Mouse (Mus musculus) myocyte (in vitro differentiated cells): Measurements from ENCODE around the gene Eppin. TPM values are rescaled to one million over a fixed set of nuclear protein-coding genes. Genes with fewer than 3 reads are reported as not detected.

Experiments used
- H3K27me3 ChIP-seq: one replicate; pipeline ENCODE4 v1.6.1; 2011; ENCODE audit not compliant: control insufficient read depth, insufficient read depth, insufficient read length
- H3K36me3 ChIP-seq: one replicate; pipeline ENCODE4 v1.6.1; 2011; ENCODE audit not compliant: control insufficient read depth, insufficient read depth
- H3K4me2 ChIP-seq: one replicate; pipeline ENCODE4 v1.6.1; 2011; ENCODE audit warnings: low read depth, control low read depth
- H3K4me3 ChIP-seq: one replicate; pipeline ENCODE4 v1.5.1; 2011; ENCODE audit warnings: mild to moderate bottlenecking, control low read depth, moderate library complexity
- H3K79me2 ChIP-seq: one replicate; pipeline ENCODE4 v1.6.1; 2011; ENCODE audit not compliant: control insufficient read depth, insufficient read depth
- H3ac ChIP-seq: one replicate; pipeline ENCODE4 v1.6.1; 2011; ENCODE audit not compliant: control insufficient read depth, insufficient read length
- CEBPB ChIP-seq: IDR thresholded peaks from 2 replicates; pipeline ENCODE4 v1.6.1; 2011; ENCODE audit warnings: mild to moderate bottlenecking, moderate library complexity; ENCODE audit not compliant: poor library complexity, insufficient read depth, severe bottlenecking
- E2F4 ChIP-seq: IDR thresholded peaks from one replicate; pipeline ENCODE4 v1.6.1; 2011; ENCODE audit warnings: mild to moderate bottlenecking, control low read depth, moderate library complexity; ENCODE audit not compliant: insufficient read depth
- MAX ChIP-seq: IDR thresholded peaks from one replicate; pipeline ENCODE4 v1.6.1; 2011; ENCODE audit warnings: low read depth, mild to moderate bottlenecking, control low read depth
- MYOD1 ChIP-seq, 3 experiments: IDR thresholded peaks; one replicate each; pipeline ENCODE4 v1.6.1; 2011; ENCODE audit warnings: control low read depth in 2 of 3, low read depth in 2 of 3, mild to moderate bottlenecking in 2 of 3, moderate library complexity in 1 of 3; ENCODE audit not compliant: insufficient read length in 2 of 3, control insufficient read depth in 1 of 3
- MYOG ChIP-seq, 3 experiments: IDR thresholded peaks; one replicate each; pipeline ENCODE4 v1.6.1; 2011; ENCODE audit warnings: control low read depth in 2 of 3, low read depth in 2 of 3, mild to moderate bottlenecking in 2 of 3; ENCODE audit not compliant: insufficient read length in 2 of 3, control insufficient read depth in 1 of 3, insufficient read depth in 1 of 3
- POLR2A ChIP-seq: IDR thresholded peaks from one replicate; pipeline ENCODE4 v1.6.1; 2011; ENCODE audit warnings: low read depth, mild to moderate bottlenecking, control low read depth, moderate library complexity; ENCODE audit not compliant: insufficient read length
- POLR2AphosphoS2 ChIP-seq: IDR thresholded peaks from one replicate; pipeline ENCODE4 v1.6.1; 2011; ENCODE audit warnings: low read depth, control low read depth; ENCODE audit not compliant: insufficient read length
- REST ChIP-seq: IDR thresholded peaks from one replicate; pipeline ENCODE4 v1.6.1; 2011; ENCODE audit warnings: mild to moderate bottlenecking, control low read depth, moderate library complexity; ENCODE audit not compliant: insufficient read depth, insufficient read length
- SRF ChIP-seq: IDR thresholded peaks from one replicate; pipeline ENCODE4 v1.6.1; 2011; ENCODE audit warnings: low read depth; ENCODE audit not compliant: control insufficient read depth, insufficient read length
- TCF12 ChIP-seq: IDR thresholded peaks from one replicate; pipeline ENCODE4 v1.6.1; 2011; ENCODE audit warnings: mild to moderate bottlenecking, control low read depth; ENCODE audit not compliant: poor library complexity, insufficient read depth, severe bottlenecking
- TCF3 ChIP-seq: IDR thresholded peaks from one replicate; pipeline ENCODE4 v1.6.1; 2011; ENCODE audit warnings: low read depth, control low read depth; ENCODE audit not compliant: insufficient read length
- USF1 ChIP-seq: IDR thresholded peaks from one replicate; pipeline ENCODE4 v1.6.1; 2011; ENCODE audit warnings: low read depth, mild to moderate bottlenecking, control low read depth, moderate library complexity
- polyA plus RNA-seq: library from polyadenylated mRNA; unstranded; fragments of >200 nt; fragmentation: generic; extraction: Trizol; gene quantifications from one replicate; pipeline ENCODE4 v1.2.1, GENCODE M21; 2012; ENCODE audit warnings: missing spikeins

Eppin gene
- polyA plus RNA-seq, 1 experiment = not detected

DNA sequence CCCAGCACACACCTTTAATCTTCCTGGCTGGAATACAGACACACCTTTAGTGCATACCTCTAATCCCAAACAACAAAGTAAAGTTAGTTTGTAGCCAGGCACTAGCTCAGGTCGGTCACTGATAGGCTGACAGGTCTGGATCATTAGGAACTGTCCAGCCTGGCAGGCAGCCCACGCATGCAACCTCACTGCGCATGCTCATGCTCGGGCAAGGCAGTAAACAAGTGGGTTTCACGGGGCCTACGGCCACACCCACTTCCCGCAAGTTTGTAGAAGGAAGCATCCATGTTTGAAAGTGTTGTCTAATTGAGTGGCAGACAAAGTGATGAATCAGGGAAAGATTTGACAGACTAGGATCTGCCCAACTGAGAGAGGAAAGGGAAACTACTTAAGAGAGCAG is 50.8 kb downstream of the Eppin start:
- TF ChIP-seq POLR2A (no peak), MYOD1 (IDR thresholded peaks at IDR 0.05; ENCODE audit: control insufficient read depth in 1 of 3, insufficient read length in 2 of 3, low read depth in 2 of 3) (no peak), TCF12 (no peak), TCF3 (no peak), MAX (no peak), MYOG (IDR thresholded peaks at IDR 0.05; ENCODE audit: control insufficient read depth in 1 of 3, insufficient read depth in 1 of 3, insufficient read length in 2 of 3, low read depth in 2 of 3) (no peak), POLR2AphosphoS2 (no peak), REST (no peak), CEBPB (no peak), SRF (no peak), USF1 (no peak), E2F4 (no peak)

DNA sequence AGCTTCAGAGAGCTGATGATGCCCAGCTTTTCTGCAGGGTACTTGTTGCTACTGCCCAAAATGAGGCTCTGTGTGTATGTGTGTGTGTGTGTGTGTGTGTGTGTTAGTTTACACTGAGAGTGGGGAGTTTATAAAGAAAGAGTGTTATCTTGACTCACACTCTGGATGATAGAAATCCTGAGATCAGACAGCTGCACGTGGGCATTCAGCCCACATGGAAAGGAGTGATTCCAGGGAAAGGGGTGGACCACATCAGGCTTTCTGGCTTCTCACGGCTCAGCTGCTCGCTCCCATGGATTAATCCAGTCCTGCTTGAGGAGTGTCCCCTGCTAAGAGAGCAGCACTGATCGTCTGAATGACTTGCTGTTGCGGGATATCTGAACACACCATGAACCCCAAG is 51.3 kb downstream of the Eppin start:
- Histone ChIP-seq H3K79me2 (no peaks in the 10 kb centered on the region), H3ac (no peak overlapping the region), H3K4me3 (no peak overlapping the region), H3K4me2 (no peak overlapping the region), H3K27me3 (peaks cover 40% of the 10 kb centered on the region), H3K36me3 (no peaks in the 10 kb centered on the region)
- TF ChIP-seq TCF12 = no peak
- no peak for TF ChIP-seq SRF
- TF ChIP-seq TCF3 = no peak
- no peak for TF ChIP-seq USF1
- TF ChIP-seq MYOG (IDR thresholded peaks at IDR 0.05; ENCODE audit: control insufficient read depth in 1 of 3, insufficient read depth in 1 of 3, insufficient read length in 2 of 3, low read depth in 2 of 3) = no peak
- no peak for TF ChIP-seq MYOD1 (IDR thresholded peaks at IDR 0.05; ENCODE audit: control insufficient read depth in 1 of 3, insufficient read length in 2 of 3, low read depth in 2 of 3)

More for the DNA sequence above, 50.8 kb downstream of the Eppin start:
- H3K4me3 ChIP-seq = no peak overlapping the region
- no peaks in the 10 kb centered on the region for H3K36me3 ChIP-seq
- H3ac ChIP-seq = no peak overlapping the region
- H3K27me3 ChIP-seq = peaks cover 36% of the 10 kb centered on the region
- no peaks in the 10 kb centered on the region for H3K79me2 ChIP-seq
- H3K4me2 ChIP-seq = no peak overlapping the region

DNA sequence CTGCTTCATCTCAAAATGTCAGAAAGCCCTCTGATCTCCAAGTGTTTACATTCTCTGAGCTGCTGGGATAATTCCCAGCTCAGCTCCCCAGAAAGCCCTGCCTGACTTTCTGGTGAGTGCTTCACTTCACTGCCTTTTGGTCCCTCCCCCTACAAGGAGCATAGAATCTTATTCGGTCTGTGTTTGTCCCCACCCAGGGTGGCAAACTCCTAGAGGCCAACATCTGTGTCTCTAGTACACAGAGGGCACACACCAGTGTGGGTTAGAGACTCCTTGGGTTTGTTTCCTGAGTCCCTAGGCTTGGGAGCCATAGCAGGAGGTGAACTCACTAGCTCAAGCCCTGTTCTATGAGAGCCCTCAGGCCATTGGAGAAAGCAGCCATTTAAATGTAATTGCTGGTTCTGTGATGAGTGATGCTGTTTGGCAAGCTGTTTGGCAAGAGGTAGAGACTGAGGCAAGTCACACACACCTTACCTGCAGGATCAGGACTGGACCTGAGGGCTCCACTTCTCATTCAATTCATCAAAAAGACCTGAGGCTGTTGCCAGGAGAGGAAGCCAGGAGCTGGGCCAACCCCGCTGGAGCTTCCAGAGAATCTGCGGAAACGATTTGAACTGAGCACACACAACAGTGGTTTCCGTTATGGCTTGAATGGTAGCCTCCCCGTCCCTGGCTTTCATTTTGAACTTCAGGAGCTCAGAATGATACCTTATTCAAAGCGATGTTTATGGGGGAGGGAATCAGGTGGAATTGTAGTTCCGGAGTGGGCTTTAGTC is 52.6 kb downstream of the Eppin start:
- Histone ChIP-seq H3K4me3 (no peak overlapping the region), H3ac (no peak overlapping the region), H3K4me2 (no peak overlapping the region), H3K36me3 (no peaks in the 10 kb centered on the region), H3K27me3 (peaks cover 47% of the 10 kb centered on the region), H3K79me2 (no peaks in the 10 kb centered on the region)
- TF ChIP-seq SRF = no peak
- TF ChIP-seq MYOD1 (IDR thresholded peaks at IDR 0.05; ENCODE audit: control insufficient read depth in 1 of 3, insufficient read length in 2 of 3, low read depth in 2 of 3) = no peak
- TF ChIP-seq TCF3 = no peak
- TF ChIP-seq TCF12 = no peak
- no peak for TF ChIP-seq E2F4
- TF ChIP-seq MYOG (IDR thresholded peaks at IDR 0.05; ENCODE audit: control insufficient read depth in 1 of 3, insufficient read depth in 1 of 3, insufficient read length in 2 of 3, low read depth in 2 of 3) = no peak
- no peak for TF ChIP-seq POLR2A
- no peak for TF ChIP-seq REST
- TF ChIP-seq USF1 = no peak
- TF ChIP-seq CEBPB = no peak
- TF ChIP-seq MAX = no peak
- TF ChIP-seq POLR2AphosphoS2 = no peak

Other genes starting within 250 kb of the Eppin start
- gene Slpi, start 204.5 kb downstream of the Eppin start, polyA plus RNA-seq = 9.4 TPM
- 0.06 TPM for gene Rbpjl, start 190.5 kb downstream of the Eppin start, polyA plus RNA-seq
- 0.01 TPM for gene Matn4, start 188.4 kb downstream of the Eppin start, polyA plus RNA-seq
- gene Sdc4, start 149.7 kb downstream of the Eppin start, polyA plus RNA-seq = 52.4 TPM
- gene Sys1, start 136.6 kb downstream of the Eppin start, polyA plus RNA-seq = 47.6 TPM
- 31.6 TPM for gene Gm20458, start 132.6 kb downstream of the Eppin start, polyA plus RNA-seq
- gene Trp53tg5, start 119.9 kb downstream of the Eppin start, polyA plus RNA-seq = not detected
- 16.4 TPM for gene Dbndd2, start 107.5 kb downstream of the Eppin start, polyA plus RNA-seq
- gene Pigt, start 96.1 kb downstream of the Eppin start, polyA plus RNA-seq = 79.2 TPM
- not detected for gene Wfdc2, start 31.2 kb downstream of the Eppin start, polyA plus RNA-seq
- gene Spint3, start 20.1 kb downstream of the Eppin start, polyA plus RNA-seq = not detected
- gene Wfdc6a, start 8.1 kb downstream of the Eppin start, polyA plus RNA-seq = not detected
- not detected for gene Wfdc6b, start 19.9 kb upstream of the Eppin start, polyA plus RNA-seq
- gene Wfdc8, start 20.0 kb upstream of the Eppin start, polyA plus RNA-seq = not detected
- not detected for gene Wfdc16, start 45.2 kb upstream of the Eppin start, polyA plus RNA-seq
- not detected for gene Wfdc10, start 62.5 kb upstream of the Eppin start, polyA plus RNA-seq
- gene Wfdc9, start 63.0 kb upstream of the Eppin start, polyA plus RNA-seq = not detected
- gene Wfdc11, start 80.5 kb upstream of the Eppin start, polyA plus RNA-seq = not detected
- gene Wfdc13, start 91.5 kb upstream of the Eppin start, polyA plus RNA-seq = 0.04 TPM
- gene Spint4, start 104.9 kb upstream of the Eppin start, polyA plus RNA-seq = not detected
- gene Spint5, start 121.7 kb upstream of the Eppin start, polyA plus RNA-seq = not detected
- 0.41 TPM for gene Wfdc3, start 152.3 kb upstream of the Eppin start, polyA plus RNA-seq
- 63.0 TPM for gene Dnttip1, start 152.4 kb upstream of the Eppin start, polyA plus RNA-seq
- 103 TPM for gene Ube2c, start 176.3 kb upstream of the Eppin start, polyA plus RNA-seq
- 3,985 TPM for gene Tnnc2, start 186.4 kb upstream of the Eppin start, polyA plus RNA-seq
- 29.5 TPM for gene Snx21, start 192.2 kb upstream of the Eppin start, polyA plus RNA-seq
- 24.5 TPM for gene Acot8, start 211.3 kb upstream of the Eppin start, polyA plus RNA-seq
- 3.3 TPM for gene Zswim3, start 211.5 kb upstream of the Eppin start, polyA plus RNA-seq
- 13.3 TPM for gene Zswim1, start 229.1 kb upstream of the Eppin start, polyA plus RNA-seq
- 0.40 TPM for gene Spata25, start 234.9 kb upstream of the Eppin start, polyA plus RNA-seq
- 202 TPM for gene Ctsa, start 239.3 kb upstream of the Eppin start, polyA plus RNA-seq
- 23.5 TPM for gene Neurl2, start 239.9 kb upstream of the Eppin start, polyA plus RNA-seq